Mouse (Mus musculus) layer of hippocampus, adult 9-10 months (tissue): ENCODE data around the gene Gpr176.

ENCODE experiments used
- DNase-seq: peaks from one replicate; pipeline ENCODE4 v3.0.0; 2022; ENCODE audit warnings: low spot score

Gpr176 gene

DNA sequence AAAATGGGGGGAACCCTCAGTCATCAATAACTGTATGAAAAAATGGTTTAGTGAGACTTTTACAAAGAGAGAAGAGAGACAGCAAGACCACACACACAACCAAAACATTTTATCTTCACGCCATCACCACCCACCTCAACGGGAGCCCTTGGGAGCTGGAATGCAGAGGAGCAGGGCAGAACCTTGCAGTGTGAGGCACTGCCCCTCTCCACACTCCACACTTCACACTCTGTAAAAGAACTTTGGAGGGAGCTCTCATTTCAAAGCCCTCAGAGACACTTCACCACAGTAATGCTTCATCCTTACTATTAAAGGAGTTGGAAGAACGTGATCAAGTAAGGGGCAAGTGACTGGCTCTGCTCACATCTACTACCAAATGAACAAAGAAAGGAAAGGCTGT, 142.7 kb downstream of the Gpr176 start:
- DNase-seq: no peak

DNA sequence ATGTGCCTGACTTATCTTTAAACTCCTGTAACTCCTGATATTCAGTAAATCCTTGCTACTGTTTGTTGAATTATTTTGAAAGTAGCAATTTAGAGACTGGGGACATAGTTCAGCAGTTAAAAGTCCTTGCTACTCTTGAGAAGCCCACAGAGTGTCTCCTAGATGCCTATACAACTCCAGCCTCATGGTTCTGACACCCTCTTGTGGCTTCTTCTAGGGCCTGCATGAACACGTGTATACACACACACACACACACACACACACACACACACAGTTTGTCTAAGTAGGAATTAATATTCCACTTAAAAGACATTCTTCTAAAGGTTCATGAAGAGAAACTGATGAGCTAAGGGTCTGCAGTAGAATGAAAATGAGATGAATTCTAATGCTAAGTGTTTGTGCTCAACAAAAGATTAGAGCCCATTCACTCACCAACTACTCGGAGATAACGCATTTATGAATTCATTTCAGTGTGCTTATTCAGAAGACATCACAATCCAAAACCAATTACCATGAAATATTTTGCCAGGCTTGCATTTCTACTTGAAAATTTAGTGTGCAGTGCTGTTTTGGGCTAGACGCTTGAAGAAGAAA, 144.6 kb downstream of the Gpr176 start:
- DNase-seq: no peak
